Comparison of ENCODE assay signal across 21 mouse cellular contexts in genomic region chr9:102995800-102996635, GRCm38 (mm10). TPM values are rescaled to one million over a fixed set of nuclear protein-coding genes. Genes with fewer than 3 reads are reported as not detected.
DNase-seq lines count a peak whose midpoint lies in the region; ATAC-seq lines count a peak whose summit lies in the region.
"Had no signal": no experiment of that assay in that cellular context is flagged by ENCODE, and none has a peak within 500 bp of the region (broad histone marks: within the 10 kb centered on the region; RNA-seq: fewer than 3 reads in every experiment).

No protein-coding gene starts in this region.

- H3K9me3 ChIP-seq in kidney, embryonic 16.5 days (ENCODE audit: low read length), result no peaks in the 10 kb centered on the region
- H3K9me3 ChIP-seq in liver, embryonic 16.5 days (replicated peaks; ENCODE audit: control insufficient read depth, low read length), result no peaks in the 10 kb centered on the region
- H3K9me3 ChIP-seq in forebrain, embryonic 13.5 days (replicated peaks), result no peaks in the 10 kb centered on the region
- H3K9me3 ChIP-seq: G1E; heart, embryonic 12.5 days; hindbrain, embryonic 15.5 days; limb, embryonic 13.5 days; neural tube, embryonic 15.5 days had no signal

- DNase-seq in lung, postnatal 10 days, result peak; percentile 27
- DNase-seq in lung, postnatal 14 days, result no peak
- DNase-seq in ovary, adult 18-20 months (ENCODE audit: low spot score), result no peak
- DNase-seq in left cerebral cortex, postnatal 14 days (ENCODE audit: low spot score in 2 of 2), result no peak
- DNase-seq: adrenal gland, postnatal 36 days; cerebellum, adult 9-10 months; gastrocnemius, adult 2 months; heart, postnatal 36 days; lung, postnatal 36 days; right cerebral cortex, postnatal 4 days had no signal

- no peaks in the 10 kb centered on the region for H3K36me3 ChIP-seq in kidney, embryonic 16.5 days (ENCODE audit: insufficient read depth, low read length)
- H3K36me3 ChIP-seq in liver, embryonic 16.5 days (ENCODE audit: control insufficient read depth, insufficient read depth), result no peaks in the 10 kb centered on the region
- no peaks in the 10 kb centered on the region for H3K36me3 ChIP-seq in forebrain, embryonic 13.5 days (ENCODE audit: poor library complexity, severe bottlenecking)
- H3K36me3 ChIP-seq: G1E; heart, embryonic 12.5 days; hindbrain, embryonic 15.5 days; limb, embryonic 13.5 days; neural tube, embryonic 15.5 days had no signal

- no peak overlapping the region for H3K4me2 ChIP-seq in kidney, embryonic 16.5 days (replicated peaks; ENCODE audit: low read depth, low read length)
- H3K4me2 ChIP-seq in liver, embryonic 16.5 days (ENCODE audit: low read depth, low read length), result no peak overlapping the region
- no peak overlapping the region for H3K4me2 ChIP-seq in forebrain, embryonic 13.5 days
- H3K4me2 ChIP-seq: heart, embryonic 12.5 days; hindbrain, embryonic 15.5 days; limb, embryonic 13.5 days; midbrain, embryonic 11.5 days; neural tube, embryonic 15.5 days had no signal

- H3K9ac ChIP-seq in kidney, embryonic 16.5 days (replicated peaks; ENCODE audit: low read length), result no peak overlapping the region
- H3K9ac ChIP-seq in liver, embryonic 16.5 days (ENCODE audit: low read depth, low read length), result no peak overlapping the region
- H3K9ac ChIP-seq in forebrain, embryonic 13.5 days, result no peak overlapping the region
- H3K9ac ChIP-seq: heart, embryonic 12.5 days; hindbrain, embryonic 15.5 days; limb, embryonic 13.5 days; neural tube, embryonic 15.5 days had no signal

- 0 out of 2 replicates have a peak, but pooled peaks have one; percentile 17 for ATAC-seq in kidney, embryonic 16.5 days (ENCODE audit: low FRiP score, low TSS enrichment)
- peak; percentile 76 for ATAC-seq in liver, embryonic 16.5 days (ENCODE audit: low read depth)
- ATAC-seq in forebrain, embryonic 13.5 days, result no peak
- ATAC-seq: CD4-positive, CD25-positive, alpha-beta regulatory T cell, adult 4 months had no signal

- H3K27ac ChIP-seq in kidney, embryonic 16.5 days (ENCODE audit: low read length), result no peak overlapping the region
- no peak overlapping the region for H3K27ac ChIP-seq in liver, embryonic 16.5 days (ENCODE audit: low read length)
- H3K27ac ChIP-seq in forebrain, embryonic 13.5 days, result no peak overlapping the region
- H3K27ac ChIP-seq: gastrocnemius, adult 2 months; hindbrain, embryonic 15.5 days; limb, embryonic 13.5 days; neural tube, embryonic 15.5 days had no signal

- WGBS in kidney, embryonic 16.5 days, result 56% methylated on average over 12 of the region's 12 CpGs
- 61% methylated on average over 12 of the region's 12 CpGs for WGBS in liver, embryonic 16.5 days (ENCODE audit: insufficient replicate concordance)
- 92% methylated on average over 12 of the region's 12 CpGs for WGBS in forebrain, embryonic 13.5 days

- intact Hi-C loops in left cerebral cortex, postnatal 14 days (cut with DNase I), result no loop called here

- H3K4me3 ChIP-seq in kidney, embryonic 16.5 days (ENCODE audit: low read length), result no peak overlapping the region
- H3K4me3 ChIP-seq in liver, embryonic 16.5 days (ENCODE audit: low read depth, low read length), result no peak overlapping the region
- H3K4me3 ChIP-seq in forebrain, embryonic 13.5 days, result no peak overlapping the region
- H3K4me3 ChIP-seq: gastrocnemius, adult 2 months; heart, embryonic 12.5 days; hindbrain, embryonic 15.5 days; limb, embryonic 13.5 days; neural tube, embryonic 15.5 days had no signal

- H3K27me3 ChIP-seq in kidney, embryonic 16.5 days (ENCODE audit: insufficient read depth, low read length), result peaks cover 5% of the 10 kb centered on the region; the same call in 1 of the 2 replicates
- H3K27me3 ChIP-seq in liver, embryonic 16.5 days (ENCODE audit: control insufficient read depth, insufficient read depth, low read depth, low read length), result no peaks in the 10 kb centered on the region
- no peaks in the 10 kb centered on the region for H3K27me3 ChIP-seq in forebrain, embryonic 13.5 days
- H3K27me3 ChIP-seq: hindbrain, embryonic 15.5 days; limb, embryonic 13.5 days; neural tube, embryonic 15.5 days had no signal

- H3K4me1 ChIP-seq in kidney, embryonic 16.5 days (ENCODE audit: insufficient read depth, low read length), result peaks cover 16% of the 10 kb centered on the region
- peaks cover 4% of the 10 kb centered on the region; the same call in 1 of the 2 replicates for H3K4me1 ChIP-seq in liver, embryonic 16.5 days (ENCODE audit: control insufficient read depth, low read depth, low read length)
- H3K4me1 ChIP-seq in forebrain, embryonic 13.5 days, result no peaks in the 10 kb centered on the region

RNA-seq across cellular contexts. Expression of gene Slco2a1, which starts 7.5 kb away (rescaled TPM):
- 7.7 and 8.2 TPM in 2 replicates for polyA plus RNA-seq in kidney, embryonic 16.5 days (2015; fragmentation: Nextera tagmentation; extraction: Ambion mirVana)
- polyA plus RNA-seq in liver, embryonic 16.5 days (2015; fragmentation: Nextera tagmentation; extraction: Ambion mirVana), result 10.6 and 13.5 TPM in 2 replicates
- 0.31 and 0.54 TPM in 2 replicates for polyA plus RNA-seq in forebrain, embryonic 13.5 days (2015; fragmentation: Nextera tagmentation; extraction: Ambion mirVana)
- total RNA-seq in left cerebral cortex, postnatal 14 days (2021), result 1 to 10 TPM; 1.5 to 2.3 TPM
- total RNA-seq: granulocyte monocyte progenitor cell, adult 5-6 weeks had no signal
